Mouse (Mus musculus) ES-Bruce4 (cell line): ENCODE results near the gene Psmb7.

Experiments used
- CTCF ChIP-seq: IDR thresholded peaks from one replicate; pipeline ENCODE4 v1.8.1; 2011; ENCODE audit warnings: low read depth, low read length
- EP300 ChIP-seq: IDR thresholded peaks from 2 replicates; pipeline ENCODE4 v1.6.1; 2011; ENCODE audit warnings: low read depth, low read length; ENCODE audit not compliant: insufficient read depth
- POLR2A ChIP-seq: IDR thresholded peaks from one replicate; pipeline ENCODE4 v1.8.1; 2011; ENCODE audit warnings: low read length; ENCODE audit not compliant: insufficient read depth

GRCm38 (mm10) chr2:38650340-38650739, 6.5 kb upstream of the Psmb7 start:
- no peak for TF ChIP-seq CTCF
- no peak for TF ChIP-seq EP300
- TF ChIP-seq POLR2A, result no peak
